Mouse (Mus musculus) E14TG2a.4 (cell line): ENCODE results near the gene Rhcg.

Source experiments
- CTCF ChIP-seq: conservative IDR thresholded peaks from 2 replicates; pipeline ENCODE4 v1.5.1; 2014; ENCODE audit warnings: low read length
- NANOG ChIP-seq: IDR thresholded peaks from 2 replicates; pipeline ENCODE4 v1.6.1; 2014; ENCODE audit warnings: borderline replicate concordance, low read length, mixed read lengths
- POU5F1 ChIP-seq: IDR thresholded peaks from 2 replicates; pipeline ENCODE4 v1.6.1; 2014; ENCODE audit warnings: low read length, borderline replicate concordance

GRCm38 (mm10) chr7:79577096-79577874 lies 40.2 kb downstream of the Rhcg start:
- TF ChIP-seq CTCF (no peak), NANOG (no peak), POU5F1 (no peak)
